Mouse (Mus musculus) G1E (cell line): Measurements from ENCODE around the gene Serpina5.

Experiments
- CTCF ChIP-seq: IDR thresholded peaks from 2 replicates; pipeline ENCODE4 v1.5.1; 2012; ENCODE audit warnings: low read depth, low read length, inconsistent platforms, mixed read lengths
- GATA1 ChIP-seq: IDR thresholded peaks from 2 replicates; pipeline ENCODE4 v1.6.1; 2012; ENCODE audit warnings: borderline replicate concordance, low read length, inconsistent platforms, mixed read lengths
- POLR2AphosphoS5 ChIP-seq: IDR thresholded peaks from 2 replicates; pipeline ENCODE4 v1.6.1; 2012; ENCODE audit warnings: low read depth, low read length, inconsistent platforms; ENCODE audit not compliant: insufficient replicate concordance
- TAL1 ChIP-seq: conservative IDR thresholded peaks from 2 replicates; pipeline ENCODE4 v1.6.1; 2012; ENCODE audit warnings: low read depth, low read length, inconsistent platforms, mixed read lengths

GRCm38 (mm10) chr12:104145571-104145970 lies 44.7 kb downstream of the Serpina5 start:
- TF ChIP-seq CTCF (no peak), GATA1 (no peak), TAL1 (no peak), POLR2AphosphoS5 (no peak)
